Mouse (Mus musculus) cerebellum, postnatal 36 days (tissue): ENCODE results near the gene Gm49661.

Experiments
- DNase-seq, 2 experiments: peaks; one replicate each; pipeline ENCODE4 v3.0.0; 2021 to 2022; ENCODE audit warnings: mixed read lengths in 2 of 2

The Gm49661 gene

DNA sequence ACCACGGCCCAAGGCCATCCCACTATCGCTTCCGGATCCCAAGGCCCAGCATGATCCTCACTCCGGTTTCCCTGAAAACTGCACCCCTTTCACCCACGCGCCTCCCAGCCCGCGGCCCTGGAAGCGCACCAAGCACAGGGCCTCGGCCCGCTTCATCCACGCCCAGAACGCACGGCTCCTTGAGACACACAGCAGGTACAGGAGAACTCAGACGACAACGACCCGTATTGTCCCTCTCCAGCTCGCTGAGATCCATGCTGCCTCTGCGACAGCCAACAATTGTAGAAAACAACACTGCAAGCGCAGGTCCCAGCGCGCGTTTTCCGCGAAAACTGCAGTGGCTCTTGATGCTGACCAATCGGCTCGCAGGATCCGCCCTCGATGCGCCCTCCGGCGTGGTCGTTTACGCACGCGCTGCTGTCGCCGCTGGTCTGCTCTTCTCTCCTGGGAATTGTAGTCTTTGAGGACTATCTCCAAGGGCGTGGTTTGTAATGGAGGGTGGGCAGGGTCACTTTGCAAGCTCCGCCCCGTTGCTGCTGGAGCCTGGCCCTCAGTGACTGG, 3.4 kb downstream of the Gm49661 start:
- peak; percentile 92 to 93 for DNase-seq

DNA sequence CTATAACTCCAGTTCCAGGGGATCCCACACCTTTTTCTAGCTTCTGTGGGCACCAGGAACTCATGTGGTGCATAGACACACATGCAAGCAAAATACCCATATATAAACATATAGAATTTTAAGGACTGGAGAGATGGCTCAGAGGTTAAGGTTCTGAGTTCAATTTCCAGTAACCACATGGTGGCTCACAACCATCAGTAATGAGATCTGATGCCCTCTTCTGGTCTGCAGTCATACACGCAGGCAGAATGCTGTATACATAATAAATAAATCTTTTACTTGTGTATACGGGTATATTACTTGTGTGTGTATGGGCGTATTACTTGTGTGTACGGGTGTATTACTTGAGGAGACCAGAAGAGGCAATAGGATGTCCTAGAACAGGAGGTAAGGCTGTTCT, 5.3 kb downstream of the Gm49661 start:
- DNase-seq, result no peak

DNA sequence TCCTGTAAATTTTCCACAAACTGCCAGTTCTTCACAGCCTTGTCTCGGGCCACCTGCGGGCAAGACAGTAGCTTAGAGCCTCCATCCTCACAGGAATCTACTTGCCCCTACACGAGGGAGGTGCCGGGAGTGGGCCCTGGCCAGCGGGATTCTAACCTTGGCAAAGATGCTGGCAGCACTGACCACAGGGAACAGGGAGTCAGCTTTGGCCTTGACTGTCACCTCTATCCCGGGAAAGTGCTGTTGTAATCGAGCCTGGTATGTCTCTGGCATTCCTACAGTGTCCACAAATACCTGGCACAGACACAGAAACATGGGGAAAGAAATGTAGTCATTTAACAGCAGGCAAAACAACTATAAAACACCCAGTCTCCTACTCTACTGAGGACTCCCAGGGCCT, 9.4 kb downstream of the Gm49661 start:
- DNase-seq, result no peak

DNA sequence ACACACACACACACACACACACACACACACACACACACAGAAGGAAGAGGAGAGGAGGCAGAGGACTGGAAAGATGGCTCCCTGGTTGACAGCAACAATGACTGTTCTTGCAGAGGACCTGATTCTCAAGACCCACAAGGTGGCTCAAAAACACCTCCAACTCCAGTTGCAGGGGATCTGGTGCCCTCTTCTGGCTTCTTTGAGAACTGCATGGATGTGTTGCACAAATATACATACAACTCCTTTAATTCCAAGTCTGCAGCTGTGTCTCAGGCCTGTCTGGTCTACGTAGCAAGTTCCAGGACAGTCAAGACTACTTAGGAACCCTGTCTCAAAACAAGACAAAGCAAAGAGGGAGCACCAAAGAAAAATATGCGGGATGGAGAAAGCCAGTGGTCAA, 12.5 kb downstream of the Gm49661 start:
- peak; percentile 80 to 88 for DNase-seq

DNA sequence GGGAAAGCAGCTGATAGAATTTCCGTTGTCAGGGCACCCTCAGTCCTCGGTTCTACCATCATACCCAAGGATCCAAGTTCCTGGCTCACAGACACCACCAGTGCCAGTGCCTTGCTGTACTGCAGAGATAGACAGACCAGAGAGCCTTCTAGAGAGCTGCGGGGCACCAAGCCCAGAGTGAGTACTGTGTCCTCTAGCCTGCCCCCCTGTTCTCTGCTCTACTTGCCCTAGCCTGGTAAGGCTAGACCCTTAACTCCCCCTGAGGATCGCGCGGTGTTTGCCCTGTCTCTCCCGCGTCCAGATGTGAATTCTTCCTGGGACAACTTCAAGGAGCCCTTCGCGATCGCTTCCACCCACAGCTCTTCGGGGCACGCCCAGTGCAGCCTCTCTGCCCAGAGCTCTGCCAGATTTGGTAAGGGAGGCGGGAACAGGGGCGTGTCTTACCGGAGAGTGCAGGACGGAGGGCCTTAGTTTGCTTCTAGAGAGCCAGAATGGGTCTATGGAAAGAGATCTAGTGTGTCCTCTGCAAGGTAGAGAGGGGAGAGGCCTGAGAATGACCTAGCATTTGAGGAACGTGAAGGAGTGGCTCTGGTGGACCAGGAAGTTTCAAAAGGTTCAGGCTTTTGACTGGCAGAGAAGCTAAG, 16.5 kb downstream of the Gm49661 start:
- DNase-seq, result no peak

DNA sequence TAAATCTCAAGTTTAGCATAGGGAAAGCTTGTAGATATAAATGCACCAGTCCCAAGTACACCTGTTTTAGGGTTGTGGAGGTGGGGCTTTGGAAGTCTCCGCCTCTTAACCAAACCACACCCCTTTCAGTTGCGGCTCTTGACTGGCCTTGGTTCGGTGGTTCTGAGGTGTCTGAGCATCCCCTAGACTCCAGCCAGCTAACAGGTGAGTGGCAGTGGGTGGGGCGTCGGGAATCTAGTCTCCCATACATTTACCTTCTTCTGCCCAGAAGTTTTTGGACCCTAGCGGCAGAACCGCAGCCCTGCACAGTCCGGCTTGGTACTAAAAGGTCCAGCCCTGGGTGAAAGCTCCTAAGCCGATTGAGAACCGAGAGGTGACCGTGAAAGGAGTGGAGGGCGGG, 19.5 kb downstream of the Gm49661 start:
- no peak for DNase-seq

DNA sequence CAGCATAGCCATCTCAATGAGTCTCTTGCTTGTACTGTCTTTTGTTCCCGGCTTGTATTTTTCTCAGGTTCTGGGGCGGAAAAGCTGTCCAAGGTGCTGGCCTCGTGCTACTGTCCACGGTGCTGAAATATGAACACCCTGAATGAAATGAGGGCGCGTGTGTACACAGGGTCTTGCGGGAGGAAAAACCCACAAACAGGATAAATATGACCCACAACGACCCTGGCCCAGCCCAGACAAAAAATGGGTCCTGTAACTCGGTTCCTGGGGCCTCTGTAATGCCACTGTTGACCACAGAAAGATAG, 22.0 kb downstream of the Gm49661 start:
- no peak for DNase-seq

DNA sequence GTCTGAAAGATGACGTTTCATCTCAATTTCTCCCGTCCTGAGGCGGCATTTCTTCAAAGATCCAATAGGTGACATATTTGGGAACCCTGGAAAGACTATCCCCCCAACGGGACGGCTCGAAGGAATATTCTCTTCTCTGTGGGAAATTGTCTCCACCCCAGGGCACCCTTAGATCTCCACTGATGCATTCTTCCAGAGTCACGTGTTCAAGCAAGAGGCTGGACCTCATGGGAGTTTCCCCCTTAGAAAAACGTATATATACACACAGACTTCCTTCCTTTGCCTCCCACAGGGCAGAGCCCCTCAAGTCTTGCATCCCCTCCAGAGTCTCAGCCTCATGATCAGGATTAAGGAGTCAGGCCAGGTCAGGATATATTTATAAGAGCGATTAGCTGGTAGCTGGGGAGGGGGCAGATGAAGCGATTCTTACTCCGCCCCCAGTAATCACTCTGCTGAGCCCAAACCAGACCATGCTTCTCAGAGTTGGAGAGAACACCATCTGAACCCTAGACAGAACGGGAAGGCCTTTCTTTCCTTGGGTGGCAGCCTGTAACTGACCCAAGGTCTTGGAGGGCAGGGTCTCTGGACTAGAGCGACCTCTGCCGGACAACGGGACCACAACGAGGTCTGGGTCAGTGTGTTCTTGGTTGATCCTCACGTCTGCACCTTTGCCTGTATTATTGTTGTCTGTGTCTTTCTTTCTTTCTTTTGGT, 22.5 kb downstream of the Gm49661 start, which contains the start of gene Rtbdn:
Gene Rtbdn, plus strand, starts transcription at position 464 of the 713 bp plus-strand sequence.
- peak; percentile 72 to 75 for DNase-seq

DNA sequence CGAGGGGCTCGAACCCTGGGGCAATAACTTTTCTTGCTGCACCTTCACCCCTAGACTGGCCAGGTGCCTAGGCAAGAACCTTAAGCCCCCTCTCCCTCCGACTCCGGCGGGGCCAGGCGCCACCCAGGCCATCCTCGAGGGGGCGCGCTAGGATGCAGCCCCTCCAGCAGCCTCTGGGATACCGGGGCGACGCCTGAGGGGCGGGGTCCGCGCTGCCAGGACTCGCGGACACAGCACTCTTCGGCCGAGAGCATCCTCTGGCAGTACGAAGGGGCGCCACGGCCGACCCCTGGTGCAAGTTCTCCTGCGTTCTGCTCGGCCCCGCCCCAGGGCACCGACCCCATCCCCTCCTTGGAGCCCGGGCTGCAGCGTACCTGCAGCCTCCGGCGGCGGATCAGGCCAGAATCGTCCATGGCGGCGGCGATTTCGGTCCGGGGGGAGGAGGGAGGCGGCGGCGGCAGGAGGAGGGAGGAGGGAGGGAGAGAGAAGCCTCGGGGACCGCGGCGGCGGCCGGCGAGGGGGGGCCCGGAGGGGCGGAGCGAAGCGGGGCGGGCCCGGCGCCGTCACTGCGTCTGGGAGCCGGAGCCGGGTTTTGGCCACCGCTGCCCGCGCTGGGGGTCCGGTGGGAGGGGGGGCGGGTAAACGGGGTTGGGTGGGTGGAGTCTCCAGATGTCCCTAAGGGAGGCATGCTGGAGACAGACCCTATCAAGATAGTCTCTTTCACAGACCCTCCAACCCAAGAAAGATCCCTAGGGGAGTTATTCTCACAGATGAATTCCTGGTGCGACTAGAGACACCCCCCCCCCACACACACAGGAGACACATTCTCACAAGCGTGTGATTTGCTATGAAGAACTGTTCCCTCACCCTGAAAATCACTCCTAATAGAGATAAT, 23.4 kb downstream of the Gm49661 start:
- DNase-seq, result peak; percentile 63 to 73

DNA sequence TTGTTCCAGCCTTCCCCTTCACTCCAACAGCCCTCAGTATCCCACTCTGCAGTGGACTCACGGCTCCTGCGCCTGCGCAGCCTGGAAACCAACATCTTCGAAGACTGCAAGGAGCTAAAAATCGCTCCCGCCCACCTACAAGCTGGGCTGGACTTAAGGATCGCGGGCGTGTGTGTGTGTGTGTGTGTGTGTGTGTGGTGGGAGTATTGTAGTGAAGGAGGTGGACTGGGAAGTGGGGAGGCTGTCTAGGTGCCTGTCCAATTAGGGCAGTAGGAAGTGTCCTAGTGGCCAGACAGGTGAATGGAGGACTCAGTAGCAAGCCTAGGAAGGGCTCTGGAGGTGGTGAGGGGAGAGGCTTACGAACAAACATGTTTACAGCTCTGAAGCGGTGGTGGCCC, 24.0 kb downstream of the Gm49661 start:
- DNase-seq, result peak; percentile 44 to 53

DNA sequence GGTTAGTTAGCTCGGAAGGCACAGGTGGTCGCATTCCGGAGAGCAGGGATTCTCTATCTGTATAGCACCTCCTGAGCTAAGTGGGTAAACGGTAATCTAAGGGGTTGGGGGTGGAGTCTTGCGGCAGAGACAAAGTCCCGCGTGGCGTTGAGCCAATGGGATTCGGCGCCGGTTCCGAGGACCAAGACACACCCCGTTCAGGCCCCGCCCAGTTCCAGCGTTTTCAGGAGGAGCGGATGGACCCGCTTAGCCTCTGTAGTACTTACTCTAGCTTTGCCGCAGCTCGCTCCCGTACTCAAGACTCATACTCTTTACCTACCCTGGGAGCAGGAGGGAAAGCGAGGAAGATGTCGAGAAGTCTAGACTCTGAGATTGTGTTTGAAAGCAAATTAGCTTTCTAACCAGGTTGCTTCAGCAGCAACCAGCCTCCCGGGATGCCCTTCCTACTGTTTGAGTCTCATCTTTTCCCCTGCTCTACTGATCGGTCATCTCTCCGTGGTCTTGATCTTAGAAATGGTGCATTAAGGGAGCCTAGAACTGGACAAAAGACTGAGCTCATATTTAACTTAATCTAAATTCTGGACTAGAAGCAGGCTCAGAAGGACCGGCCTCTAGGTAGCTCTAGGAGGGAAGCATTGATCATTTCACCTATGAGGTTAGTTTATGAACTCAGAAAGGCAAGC, 24.6 kb downstream of the Gm49661 start:
- peak; percentile 76 to 84 for DNase-seq

DNA sequence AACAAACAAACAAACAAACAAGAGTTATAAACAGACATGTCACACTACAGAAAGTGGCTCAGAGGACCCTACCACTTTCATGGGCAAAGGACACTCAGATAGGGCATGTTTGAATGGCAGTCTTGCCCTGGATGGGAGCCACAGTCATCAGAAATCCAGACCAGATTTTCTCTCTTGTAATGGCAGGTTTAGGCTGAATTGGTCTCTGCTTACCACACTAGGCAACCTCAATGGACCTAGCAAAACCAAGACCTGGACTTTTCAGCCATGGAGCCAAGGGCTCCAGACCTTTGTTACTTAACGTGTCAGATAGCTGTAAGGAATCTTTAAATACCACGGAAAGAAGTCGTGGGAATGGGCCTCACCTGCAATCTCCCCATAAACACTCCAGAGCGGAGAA, 25.5 kb downstream of the Gm49661 start:
- no peak for DNase-seq

DNA sequence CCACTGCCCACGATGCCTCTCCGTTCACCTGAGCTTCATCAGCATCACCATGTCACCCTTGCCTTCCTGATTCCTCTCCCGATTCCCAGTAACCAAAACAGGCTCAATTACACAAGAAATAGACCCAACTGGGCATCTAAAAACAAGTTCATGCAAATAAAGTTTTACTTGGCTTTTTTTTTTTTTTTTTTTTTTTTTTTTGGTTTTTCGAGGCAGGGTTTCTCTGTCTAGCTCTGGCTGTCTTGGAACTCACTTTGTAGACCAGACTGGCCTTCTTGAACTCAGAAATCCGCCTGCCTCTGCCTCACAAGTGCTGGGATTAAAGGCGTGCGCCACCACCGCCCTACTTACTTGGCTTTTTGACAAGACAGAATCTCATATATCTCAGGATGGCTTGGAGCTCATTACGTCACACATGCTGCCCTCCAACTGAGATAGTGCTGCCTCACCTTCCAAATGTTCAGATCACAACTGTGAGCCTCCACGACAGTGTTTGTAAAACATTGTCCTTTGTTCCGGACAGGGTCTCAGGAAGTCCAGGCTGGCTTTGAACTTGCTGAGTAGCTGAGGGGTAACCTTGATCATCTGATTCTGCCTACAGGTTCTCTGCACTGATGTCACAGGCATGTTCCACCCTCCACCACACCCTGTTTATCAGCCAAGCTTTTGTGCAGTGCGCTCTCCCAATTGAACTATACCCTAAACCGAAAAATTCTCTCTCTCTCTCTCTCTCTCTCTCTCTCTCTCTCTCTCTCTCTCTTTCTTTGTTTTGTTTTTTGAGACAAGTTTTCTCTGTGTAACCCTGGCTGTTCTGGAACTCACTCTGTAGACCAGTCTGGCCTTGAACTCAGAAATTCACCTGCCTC, 31.4 kb downstream of the Gm49661 start:
- no peak for DNase-seq

DNA sequence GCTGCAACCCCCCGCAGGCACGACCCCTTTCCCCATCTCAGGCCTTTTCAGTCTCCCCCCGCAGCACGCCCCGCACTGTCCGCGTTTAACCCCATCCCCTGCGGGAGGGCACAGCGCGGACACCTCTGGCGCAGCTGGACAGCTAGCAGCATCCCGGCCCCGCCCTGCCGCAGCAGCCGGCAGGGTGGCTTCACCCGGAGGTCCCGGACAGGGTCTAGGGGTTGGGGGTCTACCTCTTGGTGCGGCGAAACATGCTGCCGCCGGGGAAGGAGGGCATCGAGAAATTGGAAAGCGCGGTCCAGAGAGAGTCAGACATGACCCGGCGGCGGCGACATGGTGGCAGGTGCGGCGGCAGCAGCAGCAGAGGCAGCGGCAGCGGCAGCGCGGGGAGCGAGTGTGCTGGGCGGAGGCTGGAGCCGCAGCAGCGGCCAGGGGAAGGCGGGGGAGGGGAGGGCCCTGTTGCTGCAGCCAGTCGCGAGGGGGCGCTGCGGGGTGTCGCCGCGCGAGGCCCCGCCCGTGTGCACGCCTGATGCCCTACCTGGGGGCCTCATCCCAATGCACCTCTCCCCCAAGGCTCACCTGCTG, 32.2 kb downstream of the Gm49661 start, which contains the start of gene Mast1:
Gene Mast1, minus strand, starts transcription at position 398 of the 585 bp plus-strand sequence.
- DNase-seq, result peak; percentile 82 to 92

DNA sequence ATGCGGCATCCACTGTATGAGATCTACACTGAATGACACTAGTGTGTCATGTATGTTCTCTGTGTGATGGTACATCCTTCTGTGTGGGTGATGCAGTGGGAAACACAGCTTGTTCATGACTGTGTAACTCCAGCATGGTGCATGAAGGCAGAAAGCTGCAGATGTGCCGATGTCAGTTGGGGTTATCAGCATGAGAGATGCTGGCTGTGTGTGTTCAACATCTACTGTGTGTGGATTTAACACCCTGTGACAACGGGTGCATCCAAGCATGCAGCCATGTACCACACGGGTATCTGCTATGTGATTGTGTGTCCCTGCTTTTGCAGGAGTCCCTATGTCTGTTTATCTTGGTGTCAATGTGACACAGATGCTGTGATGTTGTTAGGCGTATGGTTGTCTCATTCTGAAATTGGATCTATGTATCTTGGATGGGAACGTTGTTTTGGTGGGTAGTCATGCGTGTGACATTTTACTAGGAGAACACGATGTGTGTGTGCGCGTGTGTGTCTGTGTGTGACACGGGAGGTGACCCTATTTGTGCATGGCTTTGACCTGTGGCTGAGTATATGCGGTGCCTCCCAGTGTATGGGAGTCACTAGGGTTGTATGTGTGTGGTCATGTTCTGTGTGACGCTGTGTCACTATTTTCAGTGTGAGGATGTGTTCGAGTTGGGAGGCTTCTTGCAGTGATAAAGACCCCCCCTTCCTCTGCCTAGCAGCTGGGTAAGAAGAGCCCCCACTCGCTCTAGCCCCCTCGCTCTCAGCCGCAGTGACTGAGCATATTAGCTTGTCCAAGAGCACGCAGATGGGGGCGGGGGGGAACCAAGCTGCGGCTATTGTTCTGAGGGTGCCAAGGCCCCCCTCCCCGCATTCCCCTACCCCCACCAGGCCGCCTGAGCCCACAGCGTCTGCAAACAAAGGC, 32.9 kb downstream of the Gm49661 start:
- peak; percentile 13 to 36 for DNase-seq

DNA sequence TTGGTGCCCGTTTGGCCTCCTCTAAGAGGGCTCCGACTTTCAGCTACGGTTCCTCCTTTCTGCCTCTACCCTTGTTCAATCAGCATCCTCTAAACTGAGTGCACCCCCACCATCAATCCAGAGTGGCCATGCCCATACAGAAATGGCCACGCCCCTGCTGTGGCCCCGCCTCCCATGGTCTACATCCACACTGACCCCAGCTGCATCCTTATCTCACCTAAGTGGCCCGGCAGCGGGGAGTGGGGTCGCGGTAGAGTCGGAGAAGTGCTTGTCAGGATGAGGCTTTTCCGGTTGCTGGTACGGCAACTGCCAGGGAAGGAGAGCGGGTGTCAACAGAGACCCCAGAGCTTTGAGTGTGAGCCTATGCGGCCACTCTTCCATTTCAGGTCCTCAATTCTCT, 33.7 kb downstream of the Gm49661 start:
- peak; percentile 39 to 46 for DNase-seq

DNA sequence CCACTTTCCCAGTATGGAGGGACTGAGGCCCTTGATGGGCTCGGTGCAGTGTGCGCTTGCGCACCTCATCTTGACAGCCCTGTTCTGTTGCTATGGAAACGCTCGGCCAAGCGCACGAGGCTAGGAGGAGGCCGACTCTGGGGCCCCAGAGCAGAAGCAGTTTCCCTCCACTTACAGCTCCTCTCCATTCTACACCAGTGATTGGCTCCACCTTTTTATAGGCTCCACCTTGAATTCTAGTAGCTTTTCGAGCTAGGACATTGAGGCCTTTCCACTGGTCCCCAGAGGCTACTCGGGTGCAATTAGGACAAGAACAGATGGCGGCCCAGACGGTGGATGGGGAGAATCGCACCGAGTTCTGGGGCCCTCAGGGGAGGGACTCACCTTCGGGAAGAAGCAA, 34.4 kb downstream of the Gm49661 start:
- DNase-seq, result peak; percentile 75 to 76

DNA sequence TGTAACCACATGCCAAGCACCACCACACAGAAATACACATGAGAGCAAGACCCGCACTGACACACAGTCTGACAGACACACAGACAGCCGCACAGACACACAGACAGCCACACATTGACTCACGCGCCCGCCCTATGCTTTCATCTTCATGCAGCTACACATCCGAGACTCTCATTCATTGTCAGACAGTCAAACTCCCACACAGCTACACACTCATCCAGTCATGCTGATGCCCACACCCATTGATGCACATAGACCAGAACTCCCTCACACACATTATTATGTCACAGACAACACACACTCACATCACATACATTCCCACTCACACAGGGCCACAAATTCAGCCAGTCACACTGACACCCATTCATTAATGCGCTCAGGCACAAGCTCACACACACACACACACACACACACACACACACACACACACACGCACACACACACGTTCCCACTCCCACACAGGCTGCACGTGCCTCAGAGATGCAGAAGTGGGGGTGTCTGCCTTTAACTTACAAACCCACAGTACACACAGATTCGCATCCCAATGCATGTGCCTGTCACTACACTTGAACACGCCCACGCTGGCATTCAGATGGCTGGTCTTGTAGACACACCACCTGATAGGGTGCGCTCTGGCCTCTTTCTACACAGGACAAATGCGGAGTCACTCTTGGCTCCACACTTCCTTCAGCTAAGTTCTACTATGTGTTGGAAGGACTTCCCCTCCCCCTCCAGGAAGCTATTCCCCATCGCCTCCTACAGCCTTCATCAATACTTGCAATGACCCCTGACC, 35.3 kb downstream of the Gm49661 start:
- DNase-seq, result no peak

DNA sequence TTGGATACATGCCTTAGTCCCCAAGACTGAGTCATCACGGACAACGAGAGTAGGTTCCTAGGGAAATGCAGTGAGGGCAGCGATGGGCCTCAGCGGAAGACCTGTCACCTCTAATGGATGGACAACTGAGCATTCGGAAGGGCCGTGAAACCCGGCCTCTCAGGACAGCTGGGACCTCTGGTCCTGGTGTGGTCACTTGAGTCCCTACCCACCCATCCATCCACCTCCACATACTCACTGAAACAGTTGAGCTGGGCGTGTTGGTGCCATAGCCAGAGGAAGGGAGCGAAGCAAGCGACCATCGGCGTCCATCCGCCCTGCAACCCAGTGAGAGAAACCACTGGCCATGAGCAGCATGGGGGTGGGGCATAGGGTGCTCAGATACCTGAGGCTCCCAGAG, 38.7 kb downstream of the Gm49661 start:
- no peak for DNase-seq
